Mouse (Mus musculus): Measurements from ENCODE around the gene Sp7. TPM values are rescaled to one million over a fixed set of nuclear protein-coding genes. Genes with fewer than 3 reads are reported as not detected.

The Sp7 gene
- total RNA-seq, 2 experiments from 2014 or later = 0.41 to 0.66 TPM

- DNase-seq (ENCODE audit: low spot score in 2 of 2) = no peak
- intact Hi-C loops (cut with DNase I) = no loop called here
Measured at GRCm38 (mm10) chr15:102393584-102394014, 26.6 kb upstream of the Sp7 start.

- intact Hi-C loops (cut with DNase I) = no loop called here
- DNase-seq (ENCODE audit: low spot score in 2 of 2) = no peak
Measured at GRCm38 (mm10) chr15:102392520-102392919, 25.5 kb upstream of the Sp7 start.

- DNase-seq (ENCODE audit: low spot score in 2 of 2) = no peak
- intact Hi-C loops (cut with DNase I) = no loop called here
Measured at GRCm38 (mm10) chr15:102388942-102389341, 22.0 kb upstream of the Sp7 start.

GRCm38 (mm10) chr15:102386640-102387039 lies 19.7 kb upstream of the Sp7 start:
- intact Hi-C loops (cut with DNase I) = no loop called here
- no peak for DNase-seq (ENCODE audit: low spot score in 2 of 2)

GRCm38 (mm10) chr15:102383671-102384070 lies 16.7 kb upstream of the Sp7 start:
- no peak for DNase-seq (ENCODE audit: low spot score in 2 of 2)
- intact Hi-C loops (cut with DNase I) = no loop called here

- intact Hi-C loops (cut with DNase I) = loop anchor here (1.0 to 2.0 kb wide), 2 partner anchors 40 to 63 kb away; partner anchors contain the start of gene Amhr2
- DNase-seq (ENCODE audit: low spot score in 2 of 2) = peak; percentile 85
Measured at GRCm38 (mm10) chr15:102381575-102381974, 14.6 kb upstream of the Sp7 start.

- intact Hi-C loops (cut with DNase I) = loop anchor here (5.0 kb wide), 1 partner anchor 36 kb away; no protein-coding TSS in a partner anchor
- DNase-seq (ENCODE audit: low spot score in 2 of 2) = no peak
Measured at GRCm38 (mm10) chr15:102377810-102378262, 10.9 kb upstream of the Sp7 start.

GRCm38 (mm10) chr15:102377163-102377543 lies 10.2 kb upstream of the Sp7 start:
- intact Hi-C loops (cut with DNase I) = loop anchor here (5.0 kb wide), 1 partner anchor 35 kb away; no protein-coding TSS in a partner anchor
- peak; percentile 69 to 71 for DNase-seq (ENCODE audit: low spot score in 2 of 2)

GRCm38 (mm10) chr15:102376453-102377162 lies 9.6 kb upstream of the Sp7 start:
- DNase-seq (ENCODE audit: low spot score in 2 of 2) = peak in 1 of 2 experiments; percentile 12
- intact Hi-C loops (cut with DNase I) = loop anchor here (1.0 to 5.0 kb wide), 2 partner anchors 21 to 34 kb away; no protein-coding TSS in a partner anchor

- no peak for DNase-seq (ENCODE audit: low spot score in 2 of 2)
- intact Hi-C loops (cut with DNase I) = no loop called here
Measured at GRCm38 (mm10) chr15:102370727-102371126, 3.7 kb upstream of the Sp7 start.

- no peak for DNase-seq (ENCODE audit: low spot score in 2 of 2)
- intact Hi-C loops (cut with DNase I) = no loop called here
Measured at GRCm38 (mm10) chr15:102369972-102370371, 3.0 kb upstream of the Sp7 start.

GRCm38 (mm10) chr15:102366238-102366637 lies 744 bp downstream of the Sp7 start:
- no peak for DNase-seq (ENCODE audit: low spot score in 2 of 2)
- intact Hi-C loops (cut with DNase I) = no loop called here

GRCm38 (mm10) chr15:102364678-102365077 lies 2.3 kb downstream of the Sp7 start:
- no peak for DNase-seq (ENCODE audit: low spot score in 2 of 2)
- intact Hi-C loops (cut with DNase I) = no loop called here

- no peak for DNase-seq (ENCODE audit: low spot score in 2 of 2)
- intact Hi-C loops (cut with DNase I) = no loop called here
Measured at GRCm38 (mm10) chr15:102362648-102363047, 4.3 kb downstream of the Sp7 start.

GRCm38 (mm10) chr15:102358834-102359233 lies 8.1 kb downstream of the Sp7 start:
- intact Hi-C loops (cut with DNase I) = no loop called here
- no peak for DNase-seq (ENCODE audit: low spot score in 2 of 2)

- no peak for DNase-seq (ENCODE audit: low spot score in 2 of 2)
- intact Hi-C loops (cut with DNase I) = no loop called here
Measured at GRCm38 (mm10) chr15:102358126-102358525, 8.9 kb downstream of the Sp7 start.

- intact Hi-C loops (cut with DNase I) = no loop called here
- no peak for DNase-seq (ENCODE audit: low spot score in 2 of 2)
Measured at GRCm38 (mm10) chr15:102356501-102357325, 10.3 kb downstream of the Sp7 start.

- intact Hi-C loops (cut with DNase I) = loop anchor here (1.0 kb wide), 1 partner anchor 20 kb away; no protein-coding TSS in a partner anchor
Measured at GRCm38 (mm10) chr15:102355871-102356441, 11.0 kb downstream of the Sp7 start.

GRCm38 (mm10) chr15:102355134-102355870 lies 11.7 kb downstream of the Sp7 start:
- intact Hi-C loops (cut with DNase I) = loop anchor here (1.0 kb wide), 1 partner anchor 21 kb away; no protein-coding TSS in a partner anchor

More at GRCm38 (mm10) chr15:102355871-102356441, 11.0 kb downstream of the Sp7 start:
- peak in 1 of 2 experiments; percentile 40 for DNase-seq (ENCODE audit: low spot score in 2 of 2)

More at GRCm38 (mm10) chr15:102355134-102355870, 11.7 kb downstream of the Sp7 start:
- DNase-seq (ENCODE audit: low spot score in 2 of 2) = peak in 1 of 2 experiments; percentile 17
